Comparison of ENCODE assay signal across 34 mouse cellular contexts in the genomic region with DNA sequence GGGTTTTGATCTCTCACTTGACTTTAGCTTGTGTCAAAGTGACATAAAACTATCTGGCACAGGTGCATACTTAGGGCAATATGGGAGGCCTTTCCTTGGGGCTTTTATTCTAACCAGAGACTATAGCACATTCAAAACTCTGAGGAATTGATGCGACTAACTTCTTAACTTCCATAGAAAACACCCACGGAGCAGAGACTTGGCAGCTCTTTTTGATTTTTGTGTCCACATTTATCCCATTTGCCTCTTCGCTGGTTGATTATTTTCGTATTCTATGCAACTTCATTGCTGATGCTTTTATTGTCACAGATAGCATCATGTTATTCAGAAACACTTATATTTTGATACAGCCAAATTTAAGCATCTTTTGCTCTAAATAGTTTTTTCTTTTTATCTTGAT. TPM values are rescaled to one million over a fixed set of nuclear protein-coding genes. Genes with fewer than 3 reads are reported as not detected.
DNase-seq lines count a peak whose midpoint lies in the region; ATAC-seq and TF ChIP-seq lines count a peak whose summit lies in the region.
"Had no signal": no experiment of that assay in that cellular context is flagged by ENCODE, and none has a peak within 500 bp of the region (broad histone marks: within the 10 kb centered on the region; RNA-seq: fewer than 3 reads in every experiment).

No protein-coding gene starts in this region.

- H3K4me1 ChIP-seq in forebrain, embryonic 12.5 days: no peaks in the 10 kb centered on the region
- H3K4me1 ChIP-seq: embryonic facial prominence, embryonic 12.5 days; embryonic facial prominence, embryonic 15.5 days; forebrain, embryonic 15.5 days; hindbrain, embryonic 12.5 days; hindbrain, embryonic 15.5 days had no signal

- H3K36me3 ChIP-seq in forebrain, embryonic 12.5 days (replicated peaks): no peaks in the 10 kb centered on the region
- H3K36me3 ChIP-seq: embryonic facial prominence, embryonic 12.5 days; embryonic facial prominence, embryonic 15.5 days; forebrain, embryonic 15.5 days; G1E; hindbrain, embryonic 12.5 days; hindbrain, embryonic 15.5 days had no signal

- TF ChIP-seq CTCF in left cerebral cortex, adult 2 months (IDR thresholded peaks at IDR 0.05): no peak

- H3K27ac ChIP-seq in left cerebral cortex, adult 2 months: peak overlapping the region; percentile 11; the same call in 1 of the 2 replicates
- H3K27ac ChIP-seq in forebrain, embryonic 12.5 days: no peak overlapping the region
- H3K27ac ChIP-seq: embryonic facial prominence, embryonic 12.5 days; embryonic facial prominence, embryonic 15.5 days; forebrain, embryonic 15.5 days; heart, adult 2 months; hindbrain, embryonic 12.5 days; hindbrain, embryonic 15.5 days had no signal

- intact Hi-C loops in left cerebral cortex, adult 2 months (cut with DNase I): no loop called here
- intact Hi-C loops in left cerebral cortex, postnatal 10 days (cut with DNase I): no loop called here

- ATAC-seq in forebrain, embryonic 12.5 days (ENCODE audit: low FRiP score): no peak
- ATAC-seq: forebrain, embryonic 15.5 days; Patski had no signal

- WGBS in forebrain, embryonic 12.5 days: 90% methylated on average over 4 of the region's 4 CpGs

- H3K4me2 ChIP-seq in forebrain, embryonic 12.5 days: no peak overlapping the region
- H3K4me2 ChIP-seq: embryonic facial prominence, embryonic 12.5 days; embryonic facial prominence, embryonic 15.5 days; forebrain, embryonic 15.5 days; heart, embryonic 11.5 days; hindbrain, embryonic 12.5 days; hindbrain, embryonic 15.5 days had no signal

- no peaks in the 10 kb centered on the region for H3K27me3 ChIP-seq in forebrain, embryonic 12.5 days
- H3K27me3 ChIP-seq: CH12.LX; embryonic facial prominence, embryonic 12.5 days; embryonic facial prominence, embryonic 15.5 days; forebrain, embryonic 15.5 days; hindbrain, embryonic 12.5 days; hindbrain, embryonic 15.5 days; Patski had no signal

- no peak overlapping the region for H3K9ac ChIP-seq in forebrain, embryonic 12.5 days
- H3K9ac ChIP-seq: embryonic facial prominence, embryonic 12.5 days; embryonic facial prominence, embryonic 15.5 days; forebrain, embryonic 15.5 days; hindbrain, embryonic 12.5 days; hindbrain, embryonic 15.5 days had no signal

- H3K9me3 ChIP-seq in forebrain, embryonic 12.5 days: no peaks in the 10 kb centered on the region
- H3K9me3 ChIP-seq: embryonic facial prominence, embryonic 12.5 days; embryonic facial prominence, embryonic 15.5 days; forebrain, embryonic 15.5 days; G1E; hindbrain, embryonic 12.5 days; hindbrain, embryonic 15.5 days had no signal

- H3K4me3 ChIP-seq in left cerebral cortex, adult 2 months: no peak overlapping the region
- no peak overlapping the region for H3K4me3 ChIP-seq in forebrain, embryonic 12.5 days (replicated peaks)
- H3K4me3 ChIP-seq: embryonic facial prominence, embryonic 12.5 days; embryonic facial prominence, embryonic 15.5 days; forebrain, embryonic 15.5 days; heart, adult 2 months; hindbrain, embryonic 12.5 days; hindbrain, embryonic 15.5 days had no signal

- DNase-seq in frontal cortex, adult 2 months (ENCODE audit: extremely low spot score in 1 of 2, low spot score in 1 of 2): peak; percentile 49 to 65
- no peak for DNase-seq in frontal cortex, postnatal 14 days (ENCODE audit: low spot score in 2 of 2)
- DNase-seq in left cerebral cortex, adult 2 months (ENCODE audit: extremely low spot score in 1 of 2, low spot score in 2 of 2): no peak
- no peak for DNase-seq in left cerebral cortex, postnatal 10 days (ENCODE audit: extremely low spot score in 1 of 2, low spot score in 2 of 2)
- DNase-seq in right cerebral cortex, postnatal 10 days (ENCODE audit: low spot score in 2 of 2): peak; percentile 27 to 42
- DNase-seq in right cerebral cortex, postnatal 25 days: no peak
- DNase-seq: adrenal gland, postnatal 10 days; adrenal gland, postnatal 36 days; B cell, adult 2 months; cerebellum, adult 11 months; cerebellum, adult 2 months; cerebellum, adult 9-11 months; cerebellum, postnatal 25 days; gastrocnemius, postnatal 10 days; gastrocnemius, postnatal 36 days; heart, adult 2 months had no signal

RNA-seq across cellular contexts. Expression of a gene that starts 19.4 kb away (rescaled TPM):
- polyA plus RNA-seq in frontal cortex, adult 2 months (2012; rRNA removed): 0.59 and 0.64 TPM in 2 replicates
- 1 to 10 TPM; 1.3 to 1.5 TPM for total RNA-seq in left cerebral cortex, adult 2 months (2021)
- 1 to 10 TPM; 1.5 to 2.0 TPM for total RNA-seq in left cerebral cortex, postnatal 10 days (2021)
- polyA plus RNA-seq in forebrain, embryonic 12.5 days (2016; fragmentation: Nextera tagmentation; extraction: Ambion mirVana): 0.06 and 0.08 TPM in 2 replicates
- total RNA-seq: adrenal gland, adult 18-20 months; common myeloid progenitor, adult 5-6 weeks; G1E; gastrocnemius, adult 18-20 months; gastrocnemius, postnatal 10 days; gastrocnemius, postnatal 36 days; granulocyte monocyte progenitor cell, adult 5-6 weeks; heart, adult 2 months; heart, postnatal 25 days; hematopoietic stem cell, adult 5-6 weeks had no signal
- polyA plus RNA-seq: cerebellum, adult 2 months; G1E; heart, embryonic 11.5 days; heart, embryonic 14.5 days; heart, postnatal 0 days; Patski had no signal

Comparison
In these comparisons a context has a peak if more than half of its experiments do, and no peak if none do; other contexts are left out.
1. DNase-seq: peak in frontal cortex, adult 2 months (2 of 2) and right cerebral cortex, postnatal 10 days (2 of 2); none in frontal cortex, postnatal 14 days (0 of 2), left cerebral cortex, adult 2 months (0 of 2), left cerebral cortex, postnatal 10 days (0 of 2) and right cerebral cortex, postnatal 25 days (single experiment).